Mouse (Mus musculus) G1E (cell line): ENCODE measurements around the gene Pygm.

Source experiments
- CTCF ChIP-seq: IDR thresholded peaks from 2 replicates; pipeline ENCODE4 v1.5.1; 2012; ENCODE audit warnings: low read depth, low read length, inconsistent platforms, mixed read lengths
- GATA1 ChIP-seq: IDR thresholded peaks from 2 replicates; pipeline ENCODE4 v1.6.1; 2012; ENCODE audit warnings: borderline replicate concordance, low read length, inconsistent platforms, mixed read lengths
- POLR2AphosphoS5 ChIP-seq: IDR thresholded peaks from 2 replicates; pipeline ENCODE4 v1.6.1; 2012; ENCODE audit warnings: low read depth, low read length, inconsistent platforms; ENCODE audit not compliant: insufficient replicate concordance
- TAL1 ChIP-seq: conservative IDR thresholded peaks from 2 replicates; pipeline ENCODE4 v1.6.1; 2012; ENCODE audit warnings: low read depth, low read length, inconsistent platforms, mixed read lengths

DNA sequence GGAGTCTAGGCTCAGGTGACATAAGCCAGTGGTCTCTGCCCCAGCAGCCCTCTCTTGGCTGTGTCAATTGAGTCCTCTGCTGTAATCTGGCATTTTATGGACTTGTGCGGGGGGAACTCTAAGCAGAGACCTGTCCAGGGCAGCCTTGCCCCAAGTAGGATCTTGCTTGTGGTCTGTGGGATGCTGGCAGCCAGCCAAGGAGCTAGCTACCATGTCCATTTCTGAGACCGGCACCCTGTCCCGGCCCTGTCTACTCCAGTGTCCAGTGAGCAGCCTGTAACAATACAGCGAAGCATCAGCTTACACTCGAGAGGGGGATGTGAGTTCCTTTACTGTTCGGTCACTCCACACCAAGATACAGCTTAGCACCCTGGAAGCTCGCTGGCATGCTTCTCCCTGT is 30.2 kb upstream of the Pygm start:
- TF ChIP-seq CTCF = no peak
- no peak for TF ChIP-seq GATA1
- TF ChIP-seq TAL1 = no peak
- TF ChIP-seq POLR2AphosphoS5 = no peak
